Mouse (Mus musculus) retina, embryonic 14.5 days (tissue): Measurements from ENCODE around the gene Fabp2.
"Not testable (repeated sequence)": the region's sequence is repeated elsewhere in the genome, so short reads cannot be mapped to it uniquely, and the experiment has no call there.

Experiments
- DNase-seq: peaks from one replicate; pipeline ENCODE4 v3.0.0-alpha.2; 2015; ENCODE audit warnings: low spot score

Gene Fabp2

GRCm38 (mm10) chr3:122920572-122921435, 25.9 kb downstream of the Fabp2 start:
- DNase-seq: no peak

- no peak for DNase-seq
These were observed 27.0 kb downstream of the Fabp2 start for GRCm38 (mm10) chr3:122921676-122922527.

GRCm38 (mm10) chr3:122923147-122923546, 28.3 kb downstream of the Fabp2 start:
- no peak for DNase-seq

GRCm38 (mm10) chr3:122924009-122924914, 29.4 kb downstream of the Fabp2 start, which contains the start of gene 1810037I17Rik:
Gene 1810037I17Rik (plus strand): TSS chr3:122924203.
- DNase-seq: peak; percentile 96

- DNase-seq: no peak
These were observed 34.9 kb downstream of the Fabp2 start for GRCm38 (mm10) chr3:122929723-122930122.

GRCm38 (mm10) chr3:122932466-122932865, 37.6 kb downstream of the Fabp2 start:
- no peak for DNase-seq

- not testable (repeated sequence) for DNase-seq
These were observed 42.3 kb downstream of the Fabp2 start for GRCm38 (mm10) chr3:122937176-122937575.

GRCm38 (mm10) chr3:122939215-122939614, 44.3 kb downstream of the Fabp2 start:
- DNase-seq: peak; percentile 73

GRCm38 (mm10) chr3:122943387-122943890, 48.6 kb downstream of the Fabp2 start:
- DNase-seq: no peak
